Mouse (Mus musculus) layer of hippocampus, postnatal 36 days (tissue): Measurements from ENCODE around the gene Tmem145. TPM values are rescaled to one million over a fixed set of nuclear protein-coding genes. Genes with fewer than 3 reads are reported as not detected.

ENCODE experiments used
- DNase-seq, 2 experiments: peaks; one replicate each; pipeline ENCODE4 v3.0.0; 2022
- total RNA-seq, 2 experiments: library from RNA; stranded (reverse); gene quantifications; 2 replicates each; pipeline ENCODE4 v1.2.3; 2021

Gene Tmem145
- total RNA-seq, 2 experiments from 2014 or later: 24.5 to 26.0 TPM

- no peak for DNase-seq
Measured at GRCm38 (mm10) chr7:25275555-25276298, 30.2 kb upstream of the Tmem145 start.

GRCm38 (mm10) chr7:25277405-25277804 lies 28.5 kb upstream of the Tmem145 start:
- DNase-seq: no peak

- DNase-seq: no peak
Measured at GRCm38 (mm10) chr7:25277998-25278340, 27.9 kb upstream of the Tmem145 start.

- peak; percentile 85 for DNase-seq
Measured at GRCm38 (mm10) chr7:25278341-25279075, 27.4 kb upstream of the Tmem145 start.

- DNase-seq: peak; percentile 89
Measured at GRCm38 (mm10) chr7:25279076-25279860, 26.6 kb upstream of the Tmem145 start.

GRCm38 (mm10) chr7:25279861-25280791 lies 25.8 kb upstream of the Tmem145 start:
- no peak for DNase-seq

GRCm38 (mm10) chr7:25281166-25281733 lies 24.7 kb upstream of the Tmem145 start:
- DNase-seq: no peak

- DNase-seq: peak; percentile 96
Measured at GRCm38 (mm10) chr7:25281734-25282601, 23.9 kb upstream of the Tmem145 start.

- peak in 1 of 2 experiments; percentile 42 for DNase-seq
Measured at GRCm38 (mm10) chr7:25282731-25283211, 23.1 kb upstream of the Tmem145 start.

- DNase-seq: no peak
Measured at GRCm38 (mm10) chr7:25283637-25284036, 22.3 kb upstream of the Tmem145 start.

- DNase-seq: no peak
Measured at GRCm38 (mm10) chr7:25284171-25284570, 21.7 kb upstream of the Tmem145 start.

- no peak for DNase-seq
Measured at GRCm38 (mm10) chr7:25284766-25285165, 21.1 kb upstream of the Tmem145 start.

GRCm38 (mm10) chr7:25285511-25286238 lies 20.2 kb upstream of the Tmem145 start:
- no peak for DNase-seq

GRCm38 (mm10) chr7:25286989-25287388 lies 18.9 kb upstream of the Tmem145 start:
- no peak for DNase-seq

- DNase-seq: no peak
Measured at GRCm38 (mm10) chr7:25288011-25288410, 17.9 kb upstream of the Tmem145 start.

- peak in 1 of 2 experiments; percentile 1 for DNase-seq
Measured at GRCm38 (mm10) chr7:25288721-25289120, 17.2 kb upstream of the Tmem145 start.

- DNase-seq: no peak
Measured at GRCm38 (mm10) chr7:25289925-25290324, 16.0 kb upstream of the Tmem145 start.

- no peak for DNase-seq
Measured at GRCm38 (mm10) chr7:25290463-25290862, 15.4 kb upstream of the Tmem145 start.

- peak in 1 of 2 experiments; percentile 6 for DNase-seq
Measured at GRCm38 (mm10) chr7:25290911-25291310, 15.0 kb upstream of the Tmem145 start.

GRCm38 (mm10) chr7:25292107-25292506 lies 13.8 kb upstream of the Tmem145 start:
- peak in 1 of 2 experiments; percentile 1 for DNase-seq
